Mouse (Mus musculus) limb, embryonic 10.5 days (tissue): Measurements from ENCODE around the gene Tcp10a. TPM values are rescaled to one million over a fixed set of nuclear protein-coding genes. Genes with fewer than 3 reads are reported as not detected.
"Not testable (repeated sequence)": the region's sequence is repeated elsewhere in the genome, so short reads cannot be mapped to it uniquely, and the experiment has no call there.

ENCODE experiments used
- DNase-seq: peaks from one replicate; pipeline ENCODE4 v3.0.0-alpha.2; 2017; ENCODE audit warnings: low spot score
- H3K27ac ChIP-seq: fragments of 300-500 bp; sonication (generic); 2 replicates; pipeline ENCODE4 v1.5.1; 2016; ENCODE audit warnings: mild to moderate bottlenecking
- H3K27me3 ChIP-seq: fragments of 300-500 bp; sonication (generic); 2 replicates; pipeline ENCODE4 v1.6.1; 2016; ENCODE audit warnings: low read depth, mild to moderate bottlenecking; ENCODE audit not compliant: poor library complexity, severe bottlenecking
- H3K36me3 ChIP-seq: fragments of 300-500 bp; sonication (generic); 2 replicates; pipeline ENCODE4 v1.6.1; 2016; ENCODE audit warnings: mild to moderate bottlenecking, moderate library complexity
- H3K4me1 ChIP-seq: fragments of 300-500 bp; sonication (generic); 2 replicates; pipeline ENCODE4 v1.6.1; 2016
- H3K4me3 ChIP-seq: fragments of 300-500 bp; sonication (generic); 2 replicates; pipeline ENCODE4 v1.5.1; 2016; ENCODE audit warnings: mild to moderate bottlenecking, moderate library complexity
- H3K9me3 ChIP-seq: fragments of 300-500 bp; sonication (generic); replicated peaks from 2 replicates; pipeline ENCODE4 v1.6.1; 2016; ENCODE audit warnings: mild to moderate bottlenecking
- WGBS: fragments of 180-500 bp; shearing (Covaris S2); methylation state at CpG from one replicate; pipeline ENCODE4 v1.1.7; 2016; 5-methylcytosine and 5-hydroxymethylcytosine counted together
- polyA plus RNA-seq: library from polyadenylated mRNA; unstranded; fragments of >200 nt; fragmentation: Nextera tagmentation; extraction: Ambion mirVana; gene quantifications from 2 replicates; pipeline ENCODE4 v1.2.1, GENCODE M21; 2016

The Tcp10a gene
- polyA plus RNA-seq, 1 experiment from 2014 or later = not detected

DNA sequence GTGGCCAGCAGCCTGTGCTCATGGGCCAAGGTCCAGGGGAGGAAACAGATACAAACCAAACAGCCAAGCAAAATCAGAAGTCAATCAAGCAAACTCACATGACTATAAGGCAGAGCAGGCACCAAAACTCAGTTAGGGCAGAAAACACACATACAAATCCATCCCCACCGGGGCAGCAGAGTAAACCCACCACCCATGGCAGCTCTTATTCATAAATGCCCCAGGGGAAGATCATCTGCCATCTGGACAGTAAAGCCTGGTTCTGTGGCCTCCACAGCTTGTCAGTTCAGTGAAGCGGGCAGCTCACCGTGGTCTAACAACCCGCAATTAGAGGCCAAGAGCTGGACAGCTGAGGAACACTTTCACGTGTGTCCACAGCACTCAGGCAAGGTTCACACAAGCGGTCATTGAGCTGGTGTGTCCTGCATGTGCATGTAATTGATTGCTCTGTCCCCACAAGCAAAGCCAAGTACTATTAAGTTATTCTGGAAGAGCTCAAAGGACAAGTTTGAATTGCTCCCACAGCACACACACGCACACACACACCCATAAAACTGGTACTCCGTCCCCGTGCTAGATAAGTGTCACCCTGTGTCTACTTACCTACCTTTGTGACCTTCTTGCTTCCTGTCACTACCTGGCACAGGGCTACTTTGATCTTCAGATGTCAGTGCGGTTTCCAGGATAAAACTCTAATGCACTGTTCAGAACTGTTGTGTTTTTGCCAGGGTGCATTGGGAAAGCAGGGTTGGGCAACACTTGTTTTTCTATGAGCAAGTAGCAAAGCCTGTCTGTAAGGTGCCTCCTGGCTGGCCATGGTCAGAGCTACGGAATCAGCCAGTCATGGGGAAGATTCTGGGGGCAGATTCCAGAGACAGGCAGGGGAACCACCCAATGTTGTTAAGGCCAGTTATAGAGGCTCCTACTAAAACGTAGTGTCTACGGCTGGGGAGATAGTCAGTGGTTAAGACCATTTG is 59.0 kb downstream of the Tcp10a start:
- not testable (repeated sequence) for DNase-seq, H3K36me3 ChIP-seq, H3K27me3 ChIP-seq, H3K27ac ChIP-seq, H3K4me3 ChIP-seq, H3K9me3 ChIP-seq, H3K4me1 ChIP-seq
- 81% methylated on average over 12 of the region's 13 CpGs for WGBS

DNA sequence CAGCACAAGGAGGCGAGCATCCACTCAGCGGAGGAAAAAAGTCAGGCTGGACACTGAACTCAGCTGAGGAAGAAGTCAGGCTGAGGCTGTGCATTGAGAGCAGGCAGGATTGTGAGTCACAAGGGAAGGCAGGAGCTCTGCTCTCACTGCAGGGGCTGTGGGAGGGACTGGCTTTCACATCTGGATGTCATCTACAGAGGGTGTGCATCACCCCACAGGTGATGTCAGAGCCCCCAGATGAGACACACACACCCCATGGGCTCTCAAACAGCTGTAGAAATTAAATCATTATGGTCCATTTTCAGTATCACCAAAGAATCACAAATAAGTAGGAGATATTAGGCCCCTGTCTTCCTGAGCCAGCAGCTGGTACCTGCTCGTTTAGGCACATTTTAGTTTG is 60.9 kb downstream of the Tcp10a start, which contains the start of gene Unc93a2:
Unc93a2 (minus strand) TSS at position 101 of the 400 bp plus-strand sequence.
- WGBS = 90% methylated on average over 3 of the region's 3 CpGs
- not testable (repeated sequence) for H3K9me3 ChIP-seq, DNase-seq

DNA sequence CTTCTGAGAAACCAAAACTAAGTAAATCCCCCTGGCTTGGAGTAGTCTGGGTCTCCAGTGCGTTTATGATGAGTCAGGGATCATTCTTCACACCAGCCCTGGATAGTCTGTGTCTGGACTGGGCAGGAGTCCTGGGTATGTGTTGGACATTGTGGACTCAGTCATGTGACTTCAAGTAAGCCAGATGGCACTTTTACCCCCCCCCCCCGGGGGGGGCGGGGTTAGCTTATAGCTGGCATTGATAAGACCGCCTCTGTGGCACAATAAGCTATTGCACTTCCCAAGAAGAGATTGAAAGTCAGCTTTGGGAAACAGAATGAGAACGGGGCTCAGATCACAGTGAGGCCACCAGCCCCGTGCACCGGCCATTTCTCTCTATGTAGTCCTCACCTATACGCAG is 61.6 kb downstream of the Tcp10a start:
- not testable (repeated sequence) for H3K4me1 ChIP-seq, H3K27ac ChIP-seq, DNase-seq, H3K9me3 ChIP-seq, H3K27me3 ChIP-seq, H3K4me3 ChIP-seq, H3K36me3 ChIP-seq
- WGBS = 76% methylated on average over 8 of the region's 8 CpGs

More for the DNA sequence above, 60.9 kb downstream of the Tcp10a start, which contains the start of gene Unc93a2:
- not testable (repeated sequence) for H3K4me1 ChIP-seq, H3K36me3 ChIP-seq, H3K27ac ChIP-seq, H3K27me3 ChIP-seq, H3K4me3 ChIP-seq

DNA sequence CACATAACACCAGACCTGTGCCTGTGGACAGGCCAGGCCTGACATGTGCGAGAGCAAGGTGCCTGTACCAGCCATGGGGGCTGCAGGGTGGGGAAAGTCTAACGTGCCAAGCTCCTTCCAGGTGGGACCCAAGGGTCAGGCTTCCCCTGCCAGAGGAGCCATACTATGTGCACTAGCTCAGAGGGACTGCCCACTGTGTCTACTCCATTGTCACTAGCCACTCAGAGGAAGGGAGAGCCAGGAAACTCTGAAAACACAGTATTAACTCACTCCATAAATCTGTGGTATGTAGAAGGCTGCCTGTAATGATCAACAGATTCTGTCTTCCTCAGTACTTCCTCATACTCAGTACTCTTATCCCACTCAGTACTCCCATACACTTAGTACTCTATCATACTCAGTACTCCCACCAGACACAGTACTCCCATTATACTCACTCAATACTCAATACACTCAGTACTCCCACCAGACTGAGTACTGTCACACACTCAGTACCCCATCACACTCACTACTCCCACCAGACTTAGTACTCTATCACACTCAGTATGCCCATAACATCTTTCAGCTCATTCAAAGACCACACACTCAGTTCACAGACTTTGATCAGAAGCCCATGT is 64.0 kb downstream of the Tcp10a start:
- H3K4me1 ChIP-seq, H3K36me3 ChIP-seq, H3K27me3 ChIP-seq, H3K27ac ChIP-seq, DNase-seq, H3K4me3 ChIP-seq, H3K9me3 ChIP-seq: not testable (repeated sequence)
- no CpG with 5 or more reads among the region's 2 CpGs for WGBS

DNA sequence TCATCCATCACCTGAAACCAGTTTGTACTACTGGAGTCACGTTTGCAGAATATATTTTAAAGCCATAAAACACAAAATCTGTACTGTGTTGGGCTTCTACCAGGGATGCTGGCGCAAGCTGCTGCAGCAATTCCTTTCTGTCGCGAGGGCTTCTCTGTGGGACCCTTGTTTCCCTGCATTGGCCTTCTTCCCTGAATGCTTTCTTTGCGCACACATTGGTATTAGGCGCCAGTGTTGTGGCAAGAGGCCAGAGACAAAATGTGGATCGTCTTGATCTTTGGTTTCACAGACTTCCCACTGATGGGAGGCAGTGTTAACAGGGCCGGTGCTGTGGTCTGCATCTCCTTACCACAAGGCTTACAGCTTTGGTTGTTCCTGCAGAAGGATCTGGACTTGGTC is 64.5 kb downstream of the Tcp10a start:
- WGBS = 87% methylated on average over 8 of the region's 8 CpGs
- H3K4me3 ChIP-seq = not testable (repeated sequence)

DNA sequence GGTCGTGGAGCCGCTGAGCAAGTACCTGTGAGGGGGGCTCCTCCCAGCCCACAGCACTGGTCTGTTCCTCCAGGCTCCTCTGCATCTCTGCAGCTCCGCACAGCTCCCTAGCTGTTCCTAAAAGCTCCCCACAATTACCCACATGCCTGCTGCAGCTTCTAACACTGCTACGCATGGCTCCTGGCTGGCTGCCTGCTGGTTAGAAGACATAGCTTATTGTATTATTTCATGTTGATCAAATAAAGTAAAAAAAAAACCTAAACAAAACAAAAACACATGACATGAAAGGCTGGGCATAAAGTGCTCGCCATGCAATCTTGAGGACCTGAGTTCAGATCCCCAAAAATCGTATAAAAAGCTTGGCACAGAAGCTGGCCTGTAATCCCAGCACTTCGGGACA is 65.5 kb downstream of the Tcp10a start:
- H3K4me3 ChIP-seq, H3K4me1 ChIP-seq, DNase-seq, H3K9me3 ChIP-seq, H3K36me3 ChIP-seq, H3K27me3 ChIP-seq, H3K27ac ChIP-seq: not testable (repeated sequence)
- WGBS = 86% methylated on average over 7 of the region's 7 CpGs

More for the DNA sequence above, 64.5 kb downstream of the Tcp10a start:
- not testable (repeated sequence) for H3K27me3 ChIP-seq, H3K36me3 ChIP-seq, H3K4me1 ChIP-seq, H3K9me3 ChIP-seq, H3K27ac ChIP-seq, DNase-seq

DNA sequence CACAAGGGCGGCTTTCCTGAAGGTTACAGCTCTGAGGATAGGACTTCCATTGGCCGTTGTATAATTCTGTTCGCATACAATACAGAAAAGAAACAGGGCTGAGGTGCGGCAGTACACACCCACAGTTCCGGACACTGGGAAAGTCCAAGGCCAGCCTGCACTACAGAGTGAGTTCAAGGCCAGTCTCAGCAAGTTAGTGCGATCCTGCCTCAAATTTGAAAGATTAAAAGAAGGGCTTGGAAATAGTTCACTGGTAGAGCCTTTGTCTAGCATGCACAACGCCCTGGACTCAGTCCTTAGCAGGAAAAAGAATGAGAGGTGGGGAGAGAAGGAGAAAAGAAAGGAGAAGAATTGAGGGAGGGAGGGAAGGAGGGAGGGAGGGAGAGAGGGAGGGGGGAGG is 70.7 kb downstream of the Tcp10a start:
- not testable (repeated sequence) for H3K27me3 ChIP-seq, H3K9me3 ChIP-seq, H3K4me3 ChIP-seq, H3K4me1 ChIP-seq, H3K36me3 ChIP-seq, DNase-seq, H3K27ac ChIP-seq
- 91% methylated on average over 7 of the region's 7 CpGs for WGBS

Other genes starting within 250 kb of the Tcp10a start
- gene Rps6ka2, start 154.5 kb upstream of the Tcp10a start, polyA plus RNA-seq = 25.2 and 26.3 TPM in 2 replicates
- not detected in 2 replicates for gene Ttll2, start 28.1 kb downstream of the Tcp10a start, polyA plus RNA-seq
- gene Gm49630, start 47.3 kb downstream of the Tcp10a start, polyA plus RNA-seq = not detected in 2 replicates
- not detected in 2 replicates for gene Unc93a2, start 60.8 kb downstream of the Tcp10a start, polyA plus RNA-seq